Mouse (Mus musculus) limb, embryonic 14.5 days (tissue): ENCODE measurements around the gene Ubap2. TPM values are rescaled to one million over a fixed set of nuclear protein-coding genes. Genes with fewer than 3 reads are reported as not detected.

Source experiments
- ATAC-seq: fragments of 200-750 bp; cut with Nextera tagmentation; 2 replicates; pipeline ENCODE4 v1.8.0; 2017; ENCODE audit warnings: low read depth, moderate number of reproducible peaks, moderate TSS enrichment; ENCODE audit not compliant: low FRiP score
- DNase-seq: peaks from one replicate; pipeline ENCODE4 v3.0.0-alpha.2; 2015; ENCODE audit warnings: low spot score
- H3K27ac ChIP-seq: fragments of 300-500 bp; sonication (generic); replicated peaks from 2 replicates; pipeline ENCODE4 v1.5.1; 2014; ENCODE audit warnings: low read depth, mild to moderate bottlenecking, low read length, moderate library complexity, mixed read lengths
- H3K27me3 ChIP-seq: fragments of 300-500 bp; sonication (generic); 2 replicates; pipeline ENCODE4 v1.6.1; 2014; ENCODE audit warnings: low read length, mixed read lengths; ENCODE audit not compliant: control insufficient read depth, insufficient read depth
- H3K36me3 ChIP-seq: fragments of 300-500 bp; sonication (generic); 2 replicates; pipeline ENCODE4 v1.6.1; 2014; ENCODE audit warnings: mild to moderate bottlenecking, low read length, moderate library complexity, mixed read lengths; ENCODE audit not compliant: control insufficient read depth, insufficient read depth
- H3K4me1 ChIP-seq: fragments of 300-500 bp; sonication (generic); 2 replicates; pipeline ENCODE4 v1.6.1; 2014; ENCODE audit warnings: antibody characterized with exemption, low read length, mixed read lengths; ENCODE audit not compliant: control insufficient read depth, insufficient read depth
- H3K4me2 ChIP-seq: fragments of 300-500 bp; sonication (generic); replicated peaks from 2 replicates; pipeline ENCODE4 v1.6.1; 2014; ENCODE audit warnings: low read depth, mild to moderate bottlenecking, low read length, moderate library complexity; ENCODE audit not compliant: severe bottlenecking
- H3K4me3 ChIP-seq: fragments of 300-500 bp; sonication (generic); replicated peaks from 2 replicates; pipeline ENCODE4 v1.5.1; 2014; ENCODE audit warnings: low read length
- H3K9ac ChIP-seq: fragments of 300-500 bp; sonication (generic); 2 replicates; pipeline ENCODE4 v1.6.1; 2014; ENCODE audit warnings: mild to moderate bottlenecking, low read depth, low read length, moderate library complexity; ENCODE audit not compliant: severe bottlenecking
- H3K9me3 ChIP-seq: fragments of 300-500 bp; sonication (generic); 2 replicates; pipeline ENCODE4 v1.6.1; 2016; ENCODE audit warnings: low read length; ENCODE audit not compliant: control insufficient read depth
- POLR2A ChIP-seq: fragments of 200-500 bp; IDR thresholded peaks from 2 replicates; pipeline ENCODE4 v1.8.0; 2012; ENCODE audit warnings: inconsistent platforms, mild to moderate bottlenecking, moderate library complexity, borderline replicate concordance; ENCODE audit not compliant: insufficient read depth, insufficient read length; ENCODE audit errors: extremely low read depth
- WGBS: fragments of 180-500 bp; shearing (Covaris S2); extraction: QIAGEN DNeasy Blood & Tissue Kit; methylation state at CpG from one replicate; pipeline ENCODE4 v1.1.7; 2014; 5-methylcytosine and 5-hydroxymethylcytosine counted together
- polyA plus RNA-seq, 2 experiments: library from polyadenylated mRNA; depleted of rRNA in 1 of 2; stranded (reverse) in 1 of 2; unstranded in 1 of 2; fragments of >200 nt; fragmentation: Nextera tagmentation in 1 of 2; extraction: Ambion mirVana in 1 of 2; gene quantifications; 2 replicates each; pipeline versions ENCODE4 v1.2.1 to v1.2.3; 2012 to 2014

Gene Ubap2
- polyA plus RNA-seq, 2 experiments: 57.5 to 71.3 TPM

- ATAC-seq: no peak
- 93% methylated on average over 15 of the region's 15 CpGs for WGBS
- H3K9me3 ChIP-seq: no peaks in the 10 kb centered on the region
- no peaks in the 10 kb centered on the region for H3K27me3 ChIP-seq
- DNase-seq: no peak
- no peak overlapping the region for H3K27ac ChIP-seq
- H3K9ac ChIP-seq: no peak overlapping the region
- no peak overlapping the region for H3K4me3 ChIP-seq
- TF ChIP-seq POLR2A: no peak
- no peak overlapping the region for H3K4me2 ChIP-seq
- H3K36me3 ChIP-seq: peaks cover 61% of the 10 kb centered on the region
- no peaks in the 10 kb centered on the region for H3K4me1 ChIP-seq
These were observed 94.9 kb downstream of the Ubap2 start for GRCm38 (mm10) chr4:41179825-41180725.

DNA sequence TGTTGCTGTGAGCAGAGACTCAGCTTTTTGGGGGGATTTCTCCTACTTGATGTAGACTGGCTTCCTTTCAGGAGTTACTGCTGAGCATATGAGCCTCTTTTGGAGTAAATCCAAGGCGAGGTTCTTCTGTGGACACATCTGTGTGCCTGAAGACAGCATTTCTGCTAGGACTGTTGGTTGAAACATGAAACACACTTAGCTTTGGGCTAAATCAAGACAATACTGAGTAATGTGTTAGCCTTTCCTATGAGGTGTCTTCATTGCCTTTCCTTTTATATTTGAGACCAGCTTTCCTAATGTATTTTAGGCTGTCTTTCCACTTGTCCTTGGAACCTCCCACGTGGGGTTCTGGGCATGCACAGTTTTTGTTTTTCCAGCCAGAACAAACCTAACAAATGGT lies 100.3 kb downstream of the Ubap2 start:
- TF ChIP-seq POLR2A: no peak
- DNase-seq: no peak
- ATAC-seq: no peak
- H3K36me3 ChIP-seq: peaks cover 52% of the 10 kb centered on the region
- no peak overlapping the region for H3K4me2 ChIP-seq
- H3K4me3 ChIP-seq: no peak overlapping the region
- H3K27ac ChIP-seq: no peak overlapping the region
- H3K4me1 ChIP-seq: no peaks in the 10 kb centered on the region
- H3K27me3 ChIP-seq: no peaks in the 10 kb centered on the region
- no peak overlapping the region for H3K9ac ChIP-seq
- H3K9me3 ChIP-seq: no peaks in the 10 kb centered on the region
- 80% methylated on average over 2 of the region's 2 CpGs for WGBS

DNA sequence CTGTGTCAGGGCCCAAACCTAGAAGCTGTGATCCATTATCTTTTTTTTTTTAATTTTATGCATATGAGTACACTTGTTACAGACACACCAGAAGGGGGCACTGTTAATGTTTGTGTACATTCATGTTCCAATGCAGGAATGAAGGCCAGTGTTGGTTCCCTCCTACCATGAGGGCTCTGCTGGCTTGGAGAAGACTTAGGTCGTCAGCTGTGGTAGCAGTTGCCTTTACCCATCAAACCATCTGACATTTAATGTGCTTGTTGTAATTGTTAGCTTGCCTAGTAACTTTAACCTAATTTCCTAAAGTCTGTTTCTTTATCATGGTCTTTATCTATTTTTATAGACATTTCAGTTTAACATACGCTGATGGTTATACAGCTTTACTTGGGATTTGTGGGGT lies 104.0 kb downstream of the Ubap2 start:
- DNase-seq: no peak
- 68% methylated on average over 2 of the region's 2 CpGs for WGBS
- H3K4me3 ChIP-seq: no peak overlapping the region
- no peaks in the 10 kb centered on the region for H3K4me1 ChIP-seq
- H3K9me3 ChIP-seq: no peaks in the 10 kb centered on the region
- no peak overlapping the region for H3K27ac ChIP-seq
- peaks cover 36% of the 10 kb centered on the region for H3K36me3 ChIP-seq
- ATAC-seq: no peak
- no peaks in the 10 kb centered on the region for H3K27me3 ChIP-seq
- H3K4me2 ChIP-seq: no peak overlapping the region
- H3K9ac ChIP-seq: no peak overlapping the region
- no peak for TF ChIP-seq POLR2A

GRCm38 (mm10) chr4:41165693-41166475 lies 109.1 kb downstream of the Ubap2 start:
- ATAC-seq (no peak), DNase-seq (peak; percentile 85)
- no peak overlapping the region for H3K27ac ChIP-seq
- H3K4me3 ChIP-seq: no peak overlapping the region
- no peak overlapping the region for H3K4me2 ChIP-seq
- no peaks in the 10 kb centered on the region for H3K27me3 ChIP-seq
- H3K36me3 ChIP-seq: peaks cover 21% of the 10 kb centered on the region
- WGBS: 69% methylated on average over 6 of the region's 6 CpGs
- H3K4me1 ChIP-seq: no peaks in the 10 kb centered on the region
- H3K9me3 ChIP-seq: no peaks in the 10 kb centered on the region
- H3K9ac ChIP-seq: no peak overlapping the region
- TF ChIP-seq POLR2A: no peak

DNA sequence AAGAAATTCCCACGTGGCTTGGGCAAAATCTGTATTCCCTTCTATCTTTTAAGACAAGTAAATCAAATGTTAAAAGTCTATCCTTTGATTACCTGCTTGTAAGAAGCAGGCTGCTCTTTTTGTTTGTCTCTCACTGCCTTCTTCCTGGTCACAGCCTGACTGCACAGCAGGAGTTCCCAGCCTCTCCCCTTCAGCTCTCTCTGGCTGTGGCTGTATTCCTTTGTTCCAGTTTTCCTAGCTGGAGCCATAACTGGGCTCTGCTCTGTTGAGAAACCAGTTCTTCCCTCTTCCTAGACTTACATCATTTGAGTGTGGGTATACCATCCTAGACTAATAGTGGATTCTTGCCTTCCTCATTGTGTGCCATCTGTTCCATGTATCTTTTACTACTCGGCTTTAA lies 110.0 kb downstream of the Ubap2 start:
- no peak for ATAC-seq
- WGBS: 39% methylated on average over 2 of the region's 2 CpGs
- Histone ChIP-seq H3K4me1 (no peaks in the 10 kb centered on the region), H3K36me3 (peaks cover 20% of the 10 kb centered on the region), H3K9me3 (no peaks in the 10 kb centered on the region), H3K4me3 (no peak overlapping the region), H3K9ac (no peak overlapping the region), H3K27ac (no peak overlapping the region), H3K4me2 (no peak overlapping the region), H3K27me3 (no peaks in the 10 kb centered on the region)
- no peak for TF ChIP-seq POLR2A
- DNase-seq: no peak
